Mouse (Mus musculus) CD8-positive naive resting alpha-beta T cell, adult 2 months (primary cell): ENCODE measurements around the gene D6Wsu163e.
A peak's percentile ranks its signal among the peaks of the same experiment; 100 is the strongest.

ENCODE experiments used
- DNase-seq, 2 experiments: peaks; one replicate each; pipeline ENCODE4 v3.0.0; 2022; ENCODE audit warnings: low read depth in 2 of 2, low spot score in 2 of 2

D6Wsu163e gene

DNA sequence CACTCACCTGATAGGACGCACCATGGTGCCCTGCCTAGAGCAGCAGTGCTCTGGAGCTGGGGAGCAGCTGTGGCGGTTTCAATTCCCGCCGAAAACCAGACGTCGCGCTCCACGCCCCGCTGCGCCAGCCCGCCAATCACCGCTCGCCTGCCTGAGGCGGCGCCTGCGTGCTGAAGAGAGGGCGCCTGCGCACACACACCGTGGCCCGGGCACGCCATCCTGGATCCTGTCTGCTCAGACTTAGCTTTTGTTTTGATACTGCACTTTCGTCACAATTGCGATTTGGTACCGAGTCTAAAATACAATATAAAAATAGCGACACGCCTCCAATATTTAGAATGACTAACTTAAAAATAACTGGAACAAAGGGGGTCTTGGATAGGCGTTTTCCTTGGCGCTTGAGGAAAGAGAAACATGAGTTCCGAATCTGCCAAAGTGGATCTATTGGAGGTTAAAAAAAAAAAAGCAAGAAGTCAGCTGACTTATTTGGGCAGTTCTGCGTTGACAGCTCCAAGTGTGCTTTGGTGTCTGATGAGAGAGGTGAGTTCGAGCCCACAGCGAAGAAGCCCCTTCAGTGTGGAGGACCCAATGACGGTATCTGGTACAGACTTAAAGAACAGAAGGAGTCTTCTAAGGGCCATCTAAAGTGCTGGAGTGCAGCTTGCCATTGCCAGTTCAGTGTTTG is at the start of gene D6Wsu163e, which contains the start of gene Rad51ap1:
TSS of gene D6Wsu163e (plus strand) at position 476 of the 685 bp plus-strand sequence.
TSS of gene Rad51ap1 (minus strand) at position 101 of the 685 bp plus-strand sequence.
- DNase-seq: peak; percentile 93 to 94

GRCm38 (mm10) chr6:126907378-126907777 is 32.4 kb upstream of the D6Wsu163e start:
- no peak for DNase-seq

GRCm38 (mm10) chr6:126907876-126908275 is 31.9 kb upstream of the D6Wsu163e start:
- DNase-seq: no peak

- no peak for DNase-seq
These were observed 29.0 kb upstream of the D6Wsu163e start for GRCm38 (mm10) chr6:126910727-126911126.

DNA sequence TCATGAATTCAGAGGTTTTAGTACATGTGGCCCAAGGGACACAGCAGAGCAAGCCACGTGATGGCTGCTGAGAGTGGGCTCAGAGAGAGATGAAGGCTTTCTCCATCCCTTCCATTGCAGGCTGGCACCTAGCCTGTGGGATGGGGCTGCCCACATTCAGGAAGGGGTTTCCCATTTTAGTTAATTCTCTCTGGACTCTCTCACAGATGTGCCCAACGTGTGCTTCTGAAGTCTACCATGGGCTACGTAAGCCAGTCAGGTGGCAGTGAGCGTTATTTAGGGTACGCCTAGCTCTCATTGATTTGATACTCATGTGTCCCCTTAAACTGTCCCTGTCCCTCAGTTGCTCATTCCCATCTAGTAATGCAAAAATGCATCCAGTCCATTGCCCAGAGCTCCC is 24.8 kb upstream of the D6Wsu163e start:
- no peak for DNase-seq

DNA sequence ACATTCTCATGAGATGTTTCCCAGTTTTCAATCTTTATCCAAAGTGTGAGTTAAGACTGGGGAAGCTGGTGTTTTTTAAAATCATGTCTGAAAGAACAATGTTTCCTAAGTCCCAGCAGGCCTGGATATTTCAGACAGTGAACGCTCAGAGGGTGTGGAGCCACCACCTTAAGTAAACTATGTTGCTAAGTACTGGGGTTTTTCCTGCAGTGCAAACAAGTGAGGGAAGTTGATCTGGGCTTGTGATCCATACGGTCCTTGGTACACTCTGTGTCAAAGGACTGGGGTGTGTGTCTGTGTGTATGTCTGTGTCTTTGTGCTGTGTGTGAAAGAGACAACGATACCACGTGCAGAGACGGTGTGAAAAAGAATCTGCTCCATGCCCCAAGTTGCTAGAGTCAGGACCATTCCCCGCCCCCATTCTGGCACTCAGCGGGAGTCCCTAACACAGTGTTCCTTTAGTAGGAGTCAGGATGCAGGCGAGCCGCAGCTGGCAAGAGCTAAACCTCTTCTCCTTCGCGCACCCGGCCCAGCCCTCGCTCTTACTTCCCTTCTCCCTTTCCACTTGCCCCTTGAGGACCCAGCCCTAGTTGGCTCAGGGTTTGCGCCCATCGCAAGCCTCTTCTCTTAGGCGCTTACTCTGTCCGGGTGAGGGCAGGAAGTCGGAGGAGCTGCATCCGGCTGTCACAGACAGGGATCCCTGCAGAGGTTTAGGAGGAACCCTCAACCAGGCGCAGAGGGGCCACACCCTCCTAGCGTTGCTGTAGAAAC is 18.5 kb upstream of the D6Wsu163e start, which contains the start of gene Dyrk4:
TSS of gene Dyrk4 (minus strand) at position 729 of the 771 bp plus-strand sequence.
- DNase-seq: no peak

GRCm38 (mm10) chr6:126932896-126933295 is 6.9 kb upstream of the D6Wsu163e start:
- DNase-seq: no peak

- DNase-seq: peak in 1 of 2 experiments; percentile 19
These were observed 1.7 kb upstream of the D6Wsu163e start for GRCm38 (mm10) chr6:126938047-126938446.

DNA sequence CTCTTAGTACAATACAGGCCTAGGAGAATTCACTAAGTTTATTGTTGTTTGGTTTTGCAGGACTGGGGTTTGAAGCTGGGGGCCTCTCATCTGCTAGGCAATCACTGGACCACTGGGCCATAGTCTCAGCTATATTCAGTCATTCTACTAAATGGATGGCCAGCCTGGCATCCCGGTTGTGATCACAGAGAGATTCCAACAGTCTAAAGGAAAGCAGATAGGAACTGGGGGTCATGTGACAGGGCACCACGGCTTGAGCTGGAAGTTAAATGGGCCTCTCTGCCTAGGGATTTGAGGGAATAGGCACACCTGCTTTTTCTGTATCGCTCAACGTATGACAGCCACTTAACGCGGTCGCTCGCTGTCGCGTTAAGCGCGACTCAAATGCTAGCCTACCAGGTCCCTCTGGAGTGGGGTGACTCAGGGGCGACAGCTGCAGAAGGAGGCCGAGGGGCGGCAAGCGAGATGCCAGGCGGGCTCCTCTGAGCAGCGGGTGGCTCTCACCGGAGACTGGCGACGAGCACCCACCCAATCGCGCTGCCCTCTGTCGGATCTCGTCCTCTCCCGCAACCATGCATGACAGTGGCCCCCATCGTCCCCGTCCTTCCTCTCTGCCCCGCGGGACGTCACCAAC is 792 bp upstream of the D6Wsu163e start:
- DNase-seq: no peak

DNA sequence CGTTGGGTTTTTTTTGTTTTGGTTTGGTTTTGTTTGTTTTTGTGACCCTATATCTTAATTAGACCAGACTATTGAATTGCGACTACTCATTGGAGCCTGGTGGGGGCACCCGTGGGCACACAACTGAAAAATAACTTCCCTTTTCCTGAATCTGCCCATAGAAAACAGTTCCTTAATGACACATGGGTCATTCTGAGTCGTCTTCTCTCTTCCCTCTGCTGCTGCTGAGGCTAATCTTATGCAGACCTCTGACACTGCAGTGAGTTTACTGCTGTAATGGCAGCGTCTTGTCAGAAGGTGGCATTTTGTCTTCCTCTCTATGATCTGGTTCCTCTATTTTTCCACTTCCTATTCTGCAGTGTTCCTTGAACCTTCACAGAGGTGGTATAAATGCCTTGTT is 689 bp downstream of the D6Wsu163e start:
- DNase-seq: no peak

- DNase-seq: no peak
These were observed 8.6 kb downstream of the D6Wsu163e start for GRCm38 (mm10) chr6:126948336-126948735.

- DNase-seq: peak; percentile 53 to 62
These were observed 16.0 kb downstream of the D6Wsu163e start for GRCm38 (mm10) chr6:126955734-126956133.

DNA sequence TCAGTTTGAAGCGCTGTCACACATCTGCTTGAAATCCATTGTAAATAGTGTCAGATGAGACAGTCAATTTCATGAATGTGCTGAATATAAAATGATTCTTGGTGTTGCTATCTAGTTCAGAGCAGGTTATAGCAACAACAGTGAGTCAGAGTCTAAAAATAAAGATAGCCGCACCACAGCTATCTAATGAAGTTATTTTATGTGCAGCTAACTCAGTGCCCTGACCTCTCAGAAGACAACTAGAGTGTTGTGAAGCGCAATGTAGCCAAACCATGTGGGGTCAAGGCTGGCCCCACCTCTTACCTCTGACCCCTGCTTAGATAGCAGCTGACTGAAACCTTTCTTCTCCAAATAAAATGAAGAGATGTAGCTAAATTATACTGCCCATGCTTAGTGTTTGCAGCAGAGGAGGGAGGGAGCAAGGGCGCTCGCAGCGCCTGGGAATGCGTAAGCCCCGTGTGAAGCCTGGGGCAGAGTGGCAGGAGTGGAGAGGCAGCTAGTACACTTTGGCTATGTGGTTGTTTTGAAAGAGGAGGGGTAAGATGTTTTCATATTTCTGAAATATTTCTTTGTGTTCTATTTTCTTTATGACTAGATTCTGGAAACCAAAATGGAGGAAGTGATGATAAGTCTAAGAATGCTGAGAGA is 21.7 kb downstream of the D6Wsu163e start:
- DNase-seq: no peak

- no peak for DNase-seq
These were observed 22.9 kb downstream of the D6Wsu163e start for GRCm38 (mm10) chr6:126962709-126963108.

DNA sequence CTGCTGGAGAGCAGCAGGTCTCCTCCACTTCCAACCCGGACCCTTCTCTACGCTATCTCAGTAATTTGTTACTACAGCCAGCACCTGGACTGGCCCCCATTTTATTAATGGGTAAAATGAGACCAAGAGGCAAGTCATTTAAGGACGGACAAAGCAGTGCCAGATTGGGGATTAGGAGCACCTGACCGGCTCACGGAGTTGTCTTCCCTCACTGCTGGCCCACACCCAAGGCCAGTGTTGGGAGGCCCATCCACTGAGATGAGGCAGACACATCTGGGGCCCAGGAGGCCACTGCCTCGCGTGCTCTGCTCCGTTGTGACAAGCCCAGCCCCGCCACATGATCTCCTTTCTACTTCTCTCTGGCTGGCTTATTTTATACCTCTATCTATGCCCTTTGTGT is 23.7 kb downstream of the D6Wsu163e start:
- DNase-seq: no peak

DNA sequence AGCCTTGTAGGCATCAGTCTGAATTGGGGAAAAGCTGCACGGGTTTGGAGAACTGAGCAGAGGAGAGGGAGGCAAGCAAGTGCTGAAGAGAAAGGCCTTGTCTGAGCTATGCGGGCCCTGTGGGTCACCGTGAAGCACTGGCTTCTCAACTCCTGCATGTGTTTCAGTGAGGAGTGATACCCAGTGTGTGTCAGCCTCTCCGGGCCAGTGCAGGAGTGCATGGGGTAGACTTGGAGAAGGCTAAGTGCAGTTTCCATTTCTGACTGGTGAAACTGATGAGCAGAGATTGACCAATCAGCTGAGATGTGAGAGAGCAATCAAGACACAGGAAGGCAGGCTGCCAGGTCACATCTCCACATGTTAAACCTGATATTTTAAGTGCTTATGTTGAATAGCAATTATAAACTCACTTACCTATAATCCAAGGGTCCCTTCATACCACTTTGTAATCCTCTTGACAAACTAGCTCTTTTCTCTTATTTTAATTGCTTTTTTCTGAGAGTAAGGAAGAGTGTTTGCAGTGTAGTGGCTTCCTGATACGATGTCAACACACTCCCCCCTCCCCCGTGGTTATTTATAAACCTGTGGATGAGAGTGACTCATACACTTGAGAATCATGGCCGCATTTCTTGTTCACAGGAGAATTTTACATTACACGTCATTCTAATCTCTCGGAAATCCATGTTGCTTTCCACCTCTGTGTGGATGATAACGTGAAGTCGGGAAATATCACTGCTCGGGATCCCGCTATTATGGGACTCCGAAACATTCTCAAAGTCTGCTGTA is 26.7 kb downstream of the D6Wsu163e start:
- no peak for DNase-seq

DNA sequence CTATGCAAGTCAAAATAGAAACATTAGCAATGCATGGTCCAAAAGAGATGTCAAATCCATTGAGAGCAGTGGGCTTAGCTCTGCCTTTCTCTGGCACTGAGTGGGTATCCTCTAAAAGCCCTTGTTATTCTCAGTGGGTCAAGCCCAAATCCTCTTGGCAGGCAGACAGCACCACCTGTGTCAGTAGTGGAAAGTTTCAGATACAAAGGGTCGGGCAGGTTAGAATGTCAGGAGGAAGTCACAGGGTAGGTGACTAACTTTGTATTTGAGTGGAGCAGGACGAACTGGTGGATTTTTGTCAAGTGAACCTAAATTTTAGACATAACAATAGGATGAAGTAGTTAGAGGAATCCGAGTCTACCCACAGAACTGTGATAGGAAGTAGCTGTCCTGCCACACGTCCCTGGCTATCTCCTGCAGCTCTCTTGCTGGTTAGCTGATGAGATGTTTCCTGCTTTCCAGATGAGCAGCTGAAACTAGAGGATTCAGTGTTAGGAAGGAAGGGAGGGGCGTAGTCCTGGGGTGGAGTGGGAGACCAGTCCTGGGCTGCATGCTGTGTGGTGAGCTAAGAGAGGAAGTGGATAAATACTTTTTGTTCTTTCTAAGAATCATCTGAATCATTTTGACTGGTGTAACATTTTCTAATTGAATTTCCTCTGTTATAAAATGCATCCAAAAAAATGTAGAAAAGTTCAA is 41.9 kb downstream of the D6Wsu163e start:
- no peak for DNase-seq

DNA sequence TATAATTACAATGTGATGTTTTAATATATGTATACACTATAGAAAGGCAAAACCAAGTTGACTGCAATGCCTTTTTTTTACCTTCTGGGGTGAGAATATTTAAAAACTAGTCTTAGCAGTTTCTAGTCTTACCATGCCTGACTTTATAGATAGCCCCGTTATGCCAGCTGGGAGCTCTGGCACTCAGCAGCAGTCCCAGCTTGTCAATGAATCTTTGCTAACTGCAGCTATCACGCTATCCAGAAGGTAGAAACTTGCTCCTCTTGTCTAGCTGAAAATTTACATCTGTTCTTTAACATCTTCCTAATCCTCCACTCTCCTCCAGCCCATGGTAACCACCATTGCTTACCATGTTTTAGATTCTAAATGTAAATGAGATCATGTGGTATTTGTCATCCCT is 53.9 kb downstream of the D6Wsu163e start:
- DNase-seq: no peak

GRCm38 (mm10) chr6:126995494-126995893 is 55.7 kb downstream of the D6Wsu163e start:
- DNase-seq: no peak

DNA sequence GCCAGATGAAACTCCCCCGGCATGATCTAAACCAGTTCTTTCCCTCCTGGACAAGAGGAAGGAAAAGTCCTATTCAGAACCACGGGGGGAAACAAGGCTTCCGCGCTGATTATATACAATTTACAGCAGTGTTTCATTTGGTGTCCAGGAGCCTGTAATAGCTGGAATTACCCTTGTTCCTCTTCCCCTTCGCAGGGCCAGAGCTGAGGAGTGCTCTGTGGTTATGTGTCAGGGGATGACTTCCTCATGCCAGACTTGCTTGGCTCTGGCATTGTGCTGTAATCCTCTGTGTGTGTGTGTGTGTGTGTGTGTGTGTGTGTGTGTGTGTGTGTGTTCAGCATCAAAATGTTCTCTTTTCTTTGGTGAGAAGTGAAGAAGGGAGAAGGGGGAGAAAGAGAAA is 56.6 kb downstream of the D6Wsu163e start:
- DNase-seq: no peak
